Mouse (Mus musculus): Measurements from ENCODE around the gene Olfr196. TPM values are rescaled to one million over a fixed set of nuclear protein-coding genes. Genes with fewer than 3 reads are reported as not detected.

Olfr196 gene
- polyA plus RNA-seq, 1 experiment from 2014 or later: not detected

GRCm38 (mm10) chr16:59120969-59121368 lies 49.3 kb downstream of the Olfr196 start, which contains the start of gene Olfr194:
Gene Olfr194, minus strand, starts transcription at chr16:59121069.
- Histone ChIP-seq H3K36me3 (replicated peaks; ENCODE audit: control insufficient read depth, insufficient read depth, low read depth, low read length) (no peaks in the 10 kb centered on the region), H3K4me3 (ENCODE audit: low read depth, low read length) (no peak within 1 kb of the TSS), H3K9me3 (replicated peaks; ENCODE audit: control insufficient read depth, low read length) (no peaks in the 10 kb centered on the region), H3K27ac (replicated peaks; ENCODE audit: low read depth, low read length) (no peak within 1 kb of the TSS), H3K4me2 (ENCODE audit: low read depth, low read length) (no peak within 1 kb of the TSS), H3K9ac (replicated peaks; ENCODE audit: low read length) (no peak within 1 kb of the TSS), H3K4me1 (ENCODE audit: control insufficient read depth, insufficient read depth, low read length) (no peaks in the 10 kb centered on the region), H3K27me3 (ENCODE audit: control insufficient read depth, insufficient read depth, low read length) (no peaks in the 10 kb centered on the region)
- DNase-seq (ENCODE audit: low spot score) (no peak), ATAC-seq (replicated peaks; ENCODE audit: insufficient number of reproducible peaks, low FRiP score, low TSS enrichment, low read depth) (no peak)

Other genes starting within 250 kb of the Olfr196 start
- gene Olfr181, start 241.7 kb downstream of the Olfr196 start, polyA plus RNA-seq (2014; fragmentation: Nextera tagmentation; extraction: Ambion mirVana): not detected in 2 replicates
- not detected in 2 replicates for gene Olfr180, start 241.1 kb downstream of the Olfr196 start, polyA plus RNA-seq (2014; fragmentation: Nextera tagmentation; extraction: Ambion mirVana)
- not detected in 2 replicates for gene Olfr183, start 175.1 kb downstream of the Olfr196 start, polyA plus RNA-seq (2014; fragmentation: Nextera tagmentation; extraction: Ambion mirVana)
- gene Olfr186, start 140.2 kb downstream of the Olfr196 start, polyA plus RNA-seq (2014; fragmentation: Nextera tagmentation; extraction: Ambion mirVana): not detected in 2 replicates
- gene Olfr187, start 130.7 kb downstream of the Olfr196 start, polyA plus RNA-seq (2014; fragmentation: Nextera tagmentation; extraction: Ambion mirVana): not detected in 2 replicates
- gene Olfr190, start 92.4 kb downstream of the Olfr196 start, polyA plus RNA-seq (2014; fragmentation: Nextera tagmentation; extraction: Ambion mirVana): not detected in 2 replicates
- gene Olfr191, start 80.6 kb downstream of the Olfr196 start, polyA plus RNA-seq (2014; fragmentation: Nextera tagmentation; extraction: Ambion mirVana): not detected in 2 replicates
- not detected in 2 replicates for gene Olfr193, start 58.6 kb downstream of the Olfr196 start, polyA plus RNA-seq (2014; fragmentation: Nextera tagmentation; extraction: Ambion mirVana)
- not detected in 2 replicates for gene Olfr194, start 49.4 kb downstream of the Olfr196 start, polyA plus RNA-seq (2014; fragmentation: Nextera tagmentation; extraction: Ambion mirVana)
- not detected in 2 replicates for gene Olfr195, start 23.4 kb downstream of the Olfr196 start, polyA plus RNA-seq (2014; fragmentation: Nextera tagmentation; extraction: Ambion mirVana)
- gene Olfr198, start 33.1 kb upstream of the Olfr196 start, polyA plus RNA-seq (2014; fragmentation: Nextera tagmentation; extraction: Ambion mirVana): not detected in 2 replicates
- gene Olfr199, start 49.3 kb upstream of the Olfr196 start, polyA plus RNA-seq (2014; fragmentation: Nextera tagmentation; extraction: Ambion mirVana): not detected in 2 replicates
- not detected in 2 replicates for gene Olfr201, start 102.2 kb upstream of the Olfr196 start, polyA plus RNA-seq (2014; fragmentation: Nextera tagmentation; extraction: Ambion mirVana)
- not detected in 2 replicates for gene Olfr202, start 116.3 kb upstream of the Olfr196 start, polyA plus RNA-seq (2014; fragmentation: Nextera tagmentation; extraction: Ambion mirVana)
- not detected in 2 replicates for gene Olfr203, start 128.4 kb upstream of the Olfr196 start, polyA plus RNA-seq (2014; fragmentation: Nextera tagmentation; extraction: Ambion mirVana)
- gene Olfr204, start 147.8 kb upstream of the Olfr196 start, polyA plus RNA-seq (2014; fragmentation: Nextera tagmentation; extraction: Ambion mirVana): not detected in 2 replicates
- not detected in 2 replicates for gene Olfr205, start 160.7 kb upstream of the Olfr196 start, polyA plus RNA-seq (2014; fragmentation: Nextera tagmentation; extraction: Ambion mirVana)
- not detected in 2 replicates for gene Olfr206, start 178.8 kb upstream of the Olfr196 start, polyA plus RNA-seq (2014; fragmentation: Nextera tagmentation; extraction: Ambion mirVana)
- not detected in 2 replicates for gene Olfr209, start 193.5 kb upstream of the Olfr196 start, polyA plus RNA-seq (2014; fragmentation: Nextera tagmentation; extraction: Ambion mirVana)
- 0.20 and 0.22 TPM in 2 replicates for gene Gabrr3, start 236.9 kb upstream of the Olfr196 start, polyA plus RNA-seq (2014; fragmentation: Nextera tagmentation; extraction: Ambion mirVana)